Comparison of ENCODE assay signal across 8 mouse cellular contexts in the genomic region with DNA sequence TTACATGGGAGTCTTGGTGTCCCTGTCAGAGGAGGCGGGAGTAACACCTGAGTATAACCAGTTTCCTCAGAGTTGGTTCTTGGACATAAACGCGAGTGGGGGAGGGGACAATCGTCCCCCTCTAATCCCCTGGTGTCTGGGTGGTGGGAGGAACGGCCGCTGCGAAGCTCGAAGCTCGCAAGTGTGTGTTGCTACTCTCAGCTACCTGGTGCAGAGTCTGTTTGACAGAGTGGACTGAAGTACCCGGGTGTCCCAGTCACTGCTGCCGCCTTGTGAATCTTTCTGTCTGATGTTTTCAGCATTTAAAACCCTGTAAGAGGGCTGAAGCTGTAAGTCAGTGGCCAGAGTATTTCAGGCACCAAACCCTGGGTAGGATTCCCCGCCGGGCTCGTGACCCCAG. TPM values are rescaled to one million over a fixed set of nuclear protein-coding genes. Genes with fewer than 3 reads are reported as not detected.
DNase-seq lines count a peak whose midpoint lies in the region; ATAC-seq and TF ChIP-seq lines count a peak whose summit lies in the region.

No protein-coding gene starts in this region.

- no peak for ATAC-seq in erythroblast, adult 5-6 weeks (replicated peaks; ENCODE audit: low FRiP score, poor library complexity, severe bottlenecking)
- ATAC-seq in limb, embryonic 15.5 days (ENCODE audit: insufficient number of reproducible peaks, low FRiP score, low TSS enrichment, low read depth): no peak
- no peak for ATAC-seq in stomach, postnatal 0 days (ENCODE audit: low FRiP score, low TSS enrichment)

- H3K4me3 ChIP-seq in erythroblast, embryonic 14.5 days (replicated peaks): peak overlapping the region; percentile 51
- peak overlapping the region; percentile 65 for H3K4me3 ChIP-seq in limb, embryonic 15.5 days
- H3K4me3 ChIP-seq in stomach, postnatal 0 days (ENCODE audit: low read depth, low read length): peak overlapping the region; percentile 71

- peak overlapping the region; percentile 98 for H3K4me2 ChIP-seq in limb, embryonic 15.5 days
- H3K4me2 ChIP-seq in stomach, postnatal 0 days (replicated peaks; ENCODE audit: low read depth): peak overlapping the region; percentile 95

- WGBS in limb, embryonic 15.5 days: 3% methylated on average over 14 of the region's 14 CpGs
- WGBS in stomach, postnatal 0 days: 5% methylated on average over 14 of the region's 14 CpGs

- peak; percentile 32 for DNase-seq in right cerebral cortex, postnatal 4 days
- no peak for DNase-seq in right cerebral cortex, postnatal 25 days
- peak; percentile 31 for DNase-seq in stomach, postnatal 0 days (ENCODE audit: low spot score)
- DNase-seq in left cerebral cortex, adult 18-20 months (ENCODE audit: low spot score in 2 of 2): no peak
- DNase-seq in gastrocnemius, postnatal 4 days (ENCODE audit: low spot score in 2 of 2): no peak

- TF ChIP-seq EP300 in stomach, postnatal 0 days (optimal IDR thresholded peaks at IDR 0.05): no peak

- no peak overlapping the region for H3K9ac ChIP-seq in limb, embryonic 15.5 days
- H3K9ac ChIP-seq in stomach, postnatal 0 days (ENCODE audit: low read length): peak overlapping the region; percentile 78

- H3K27ac ChIP-seq in limb, embryonic 15.5 days: no peak overlapping the region
- H3K27ac ChIP-seq in stomach, postnatal 0 days (replicated peaks): peak overlapping the region; percentile 18; the same call in 1 of the 2 replicates

- H3K36me3 ChIP-seq in erythroblast, embryonic 14.5 days (ENCODE audit: control insufficient read depth): no peaks in the 10 kb centered on the region
- no peaks in the 10 kb centered on the region for H3K36me3 ChIP-seq in limb, embryonic 15.5 days
- no peaks in the 10 kb centered on the region for H3K36me3 ChIP-seq in stomach, postnatal 0 days (ENCODE audit: control insufficient read depth, insufficient read depth, low read length)

- peaks cover 52% of the 10 kb centered on the region for H3K27me3 ChIP-seq in erythroblast, embryonic 14.5 days (ENCODE audit: control insufficient read depth)
- peaks cover 53% of the 10 kb centered on the region for H3K27me3 ChIP-seq in limb, embryonic 15.5 days
- peaks cover 3% of the 10 kb centered on the region; the same call in 1 of the 2 replicates for H3K27me3 ChIP-seq in stomach, postnatal 0 days (ENCODE audit: control insufficient read depth, insufficient read depth, low read length)

- TF ChIP-seq CTCF in stomach, postnatal 0 days (IDR thresholded peaks at IDR 0.05; ENCODE audit: low read depth): no peak

- H3K4me1 ChIP-seq in erythroblast, embryonic 14.5 days (ENCODE audit: control insufficient read depth): no peaks in the 10 kb centered on the region
- H3K4me1 ChIP-seq in limb, embryonic 15.5 days: peaks cover 25% of the 10 kb centered on the region
- H3K4me1 ChIP-seq in stomach, postnatal 0 days (replicated peaks; ENCODE audit: control insufficient read depth, insufficient read depth): no peaks in the 10 kb centered on the region

- H3K9me3 ChIP-seq in erythroblast, embryonic 14.5 days (ENCODE audit: control insufficient read depth, low read length): no peaks in the 10 kb centered on the region
- H3K9me3 ChIP-seq in limb, embryonic 15.5 days: no peaks in the 10 kb centered on the region
- H3K9me3 ChIP-seq in stomach, postnatal 0 days (ENCODE audit: control insufficient read depth, low read length): no peaks in the 10 kb centered on the region

RNA-seq across cellular contexts. Expression of a gene that starts 1.0 kb away (rescaled TPM):
- polyA plus RNA-seq in erythroblast, embryonic 14.5 days (2012): not detected in 2 replicates
- not detected in 2 replicates for total RNA-seq in erythroblast, adult 5-6 weeks (2015; ENCODE audit: low replicate concordance)
- total RNA-seq in erythroblast, adult 5-6 weeks (2017; ENCODE audit: low replicate concordance): not detected in 2 replicates
- 6.9 and 7.8 TPM in 2 replicates for polyA plus RNA-seq in limb, embryonic 15.5 days (2015; fragmentation: Nextera tagmentation; extraction: Ambion mirVana)
- 8.7 and 9.1 TPM in 2 replicates for polyA plus RNA-seq in stomach, postnatal 0 days (2015; fragmentation: Nextera tagmentation; extraction: Ambion mirVana)
- total RNA-seq in left cerebral cortex, adult 18-20 months (2021): 10 to 100 TPM; 13.0 to 17.7 TPM
- under 1 TPM; 0.29 TPM for total RNA-seq in gastrocnemius, postnatal 4 days (2021)

Comparison
In these comparisons a context has a peak if more than half of its experiments do, and no peak if none do; other contexts are left out.
1. DNase-seq: peak in right cerebral cortex, postnatal 4 days (single experiment) and stomach, postnatal 0 days (single experiment); none in right cerebral cortex, postnatal 25 days (single experiment), left cerebral cortex, adult 18-20 months (0 of 2) and gastrocnemius, postnatal 4 days (0 of 2).
2. RNA of a gene that starts 1.0 kb away (total RNA-seq): 13.0 to 17.7 TPM in left cerebral cortex, adult 18-20 months; 0.29 TPM in gastrocnemius, postnatal 4 days and not detected in erythroblast, adult 5-6 weeks; every median in the first group is over 10 times any median in the second.
3. Peak in every context shown above with its lines, with median percentiles within 50 percentile points of each other: H3K4me3 ChIP-seq.